Mouse (Mus musculus) adrenal gland, adult 2 months (tissue): Measurements from ENCODE around the gene Snapc3. TPM values are rescaled to one million over a fixed set of nuclear protein-coding genes. Genes with fewer than 3 reads are reported as not detected.
"Not testable (repeated sequence)": the region's sequence is repeated elsewhere in the genome, so short reads cannot be mapped to it uniquely, and the experiment has no call there.

Experiments
- DNase-seq: peaks from one replicate; pipeline ENCODE4 v3.0.0; 2021
- polyA plus RNA-seq: library from polyadenylated mRNA; depleted of rRNA; stranded (reverse); fragments of >200 nt; gene quantifications from 2 replicates; pipeline ENCODE4 v1.2.3, GENCODE M21; 2012; rRNA removed
- total RNA-seq, 2 experiments: library from RNA; stranded (reverse); gene quantifications; 2 replicates each; pipeline ENCODE4 v1.2.3; 2021

The Snapc3 gene
- total and polyA plus RNA-seq, 3 experiments, result 19.2 to 22.7 (median 22.5) TPM

DNA sequence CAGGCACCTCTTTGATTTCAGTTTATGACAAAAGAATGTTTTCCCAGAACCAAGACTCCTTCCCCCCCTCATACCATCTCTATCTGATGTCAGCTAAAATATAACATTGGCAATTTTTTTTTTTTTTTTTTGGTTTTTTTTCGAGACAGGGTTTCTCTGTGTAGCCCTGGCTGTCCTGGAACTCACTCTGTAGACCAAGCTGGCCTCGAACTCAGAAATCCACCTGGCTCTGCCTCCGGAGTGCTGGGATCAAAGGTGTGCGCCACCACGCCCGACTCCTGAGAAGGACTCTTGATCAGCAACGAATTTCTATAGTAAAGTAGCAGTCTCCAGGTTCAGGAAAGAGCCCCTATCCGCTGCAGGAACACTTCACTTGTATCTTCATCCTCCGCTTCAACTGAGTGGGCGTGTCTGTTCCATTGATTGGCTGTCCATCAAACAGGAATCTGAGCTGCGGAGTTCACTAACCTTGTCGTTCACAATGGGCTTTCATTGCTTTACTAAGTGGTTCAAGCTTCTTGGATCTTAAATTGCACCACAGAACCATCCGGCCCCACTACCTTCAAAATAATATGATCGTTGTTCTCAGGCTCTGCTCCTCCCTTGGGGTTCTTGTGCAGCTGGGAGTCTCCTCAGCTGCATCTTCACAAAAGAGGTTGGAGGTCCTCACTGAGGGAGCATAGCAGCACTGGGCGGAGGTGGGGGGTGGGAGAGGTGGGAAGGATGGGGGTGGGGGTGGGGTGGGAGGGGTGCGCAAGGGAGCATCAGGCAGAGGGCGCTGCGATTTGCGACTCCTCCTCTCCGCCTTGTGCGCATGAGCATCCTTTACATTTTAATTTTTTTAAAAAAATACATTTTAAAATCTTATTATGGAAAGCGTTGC, 82.9 kb downstream of the Snapc3 start:
- no peak for DNase-seq

DNA sequence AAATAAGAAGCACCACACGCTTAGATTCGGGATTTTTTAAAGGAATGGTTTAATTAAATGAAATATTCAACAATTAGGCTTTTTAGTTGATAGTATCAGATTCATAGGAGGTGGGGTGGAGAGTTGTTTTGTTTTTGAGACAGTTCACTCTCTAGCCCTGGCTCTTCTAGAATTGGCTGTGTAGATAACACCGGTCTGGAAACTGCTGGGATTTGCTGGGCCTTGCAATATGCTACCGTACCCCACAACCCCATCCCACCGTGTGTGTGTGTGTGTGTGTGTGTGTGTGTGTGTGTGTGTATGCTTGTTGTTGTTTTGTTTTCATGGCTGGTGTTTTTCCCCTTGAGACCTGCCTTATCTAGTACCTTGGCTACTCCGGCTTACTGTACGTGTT, 83.5 kb downstream of the Snapc3 start:
- DNase-seq, result no peak

DNA sequence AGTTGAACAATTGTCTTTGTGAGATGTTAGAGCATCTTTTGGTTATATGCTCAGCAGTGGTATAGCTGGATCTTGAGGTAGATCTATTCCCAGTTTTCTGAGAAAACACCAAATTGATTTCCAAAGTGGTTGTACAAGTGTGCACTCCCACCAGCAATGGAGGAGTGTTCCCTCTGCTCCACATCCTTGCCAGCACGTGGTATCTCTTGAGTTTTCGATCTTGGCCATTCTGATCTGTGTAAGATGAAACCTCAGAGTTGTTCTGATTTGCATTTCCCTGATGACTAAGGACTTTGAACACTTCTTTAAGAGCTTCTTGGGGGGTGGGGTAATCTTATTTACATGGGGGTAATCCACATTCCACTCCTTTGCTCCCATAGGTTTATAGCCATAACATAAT, 92.1 kb downstream of the Snapc3 start:
- DNase-seq, result no peak

DNA sequence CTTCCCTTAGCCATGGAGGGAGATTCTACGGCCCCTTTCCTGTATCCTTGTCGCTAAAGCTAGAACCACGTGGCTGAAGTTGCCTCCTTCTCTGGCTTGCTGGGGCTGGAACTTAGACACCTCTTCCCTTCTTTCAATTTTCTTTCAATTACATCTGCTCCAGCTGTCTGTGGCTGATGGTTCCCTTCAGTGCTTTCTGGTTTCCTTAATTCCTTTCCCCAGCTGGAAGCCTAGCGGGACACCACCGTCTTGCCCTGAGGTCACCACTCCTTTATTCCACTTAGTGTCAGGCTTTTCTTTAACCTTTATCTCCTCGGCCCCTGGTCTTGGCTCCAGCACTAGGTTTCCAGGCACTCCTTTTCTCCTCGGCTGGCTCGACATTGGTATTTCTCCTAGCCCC, 93.6 kb downstream of the Snapc3 start:
- no peak for DNase-seq

DNA sequence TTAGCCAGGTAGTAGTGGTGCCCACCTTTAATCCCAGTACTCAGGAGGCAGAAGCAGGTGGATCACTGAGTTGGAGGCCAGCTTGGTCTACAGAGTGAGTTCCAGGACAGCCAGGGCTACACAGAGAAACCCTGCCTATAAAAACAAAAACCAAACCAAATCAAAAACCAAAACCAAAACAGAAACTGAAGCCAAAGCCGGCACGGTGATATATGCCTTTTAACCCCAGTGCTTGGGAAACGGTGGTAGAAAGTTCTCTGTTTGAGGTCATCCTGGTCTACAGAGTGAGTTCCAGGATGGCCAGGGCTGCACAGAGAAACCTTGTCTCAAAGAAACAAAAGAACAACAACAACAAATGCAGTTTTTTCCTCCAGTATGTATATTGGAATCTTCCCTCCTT, 94.7 kb downstream of the Snapc3 start:
- no peak for DNase-seq

DNA sequence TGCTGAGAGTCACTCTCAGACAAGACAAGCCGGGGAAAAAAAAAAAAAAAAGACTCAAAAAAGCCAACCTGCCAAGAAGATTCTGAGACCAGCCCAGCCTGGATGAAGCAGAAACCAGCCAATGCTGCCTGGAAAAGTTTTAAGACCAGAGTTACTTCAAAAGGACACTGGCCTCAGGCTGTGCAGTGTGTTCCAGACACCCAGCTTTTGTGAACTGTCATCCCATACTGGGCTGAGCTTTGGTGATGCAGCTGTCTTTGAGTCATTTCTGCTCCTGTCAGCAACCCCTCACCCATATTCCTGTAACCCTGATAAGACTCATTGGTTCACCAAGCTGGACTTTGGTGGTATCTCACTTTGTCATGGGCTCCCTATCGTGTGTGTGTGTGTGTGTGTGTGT, 95.1 kb downstream of the Snapc3 start:
- DNase-seq, result no peak

DNA sequence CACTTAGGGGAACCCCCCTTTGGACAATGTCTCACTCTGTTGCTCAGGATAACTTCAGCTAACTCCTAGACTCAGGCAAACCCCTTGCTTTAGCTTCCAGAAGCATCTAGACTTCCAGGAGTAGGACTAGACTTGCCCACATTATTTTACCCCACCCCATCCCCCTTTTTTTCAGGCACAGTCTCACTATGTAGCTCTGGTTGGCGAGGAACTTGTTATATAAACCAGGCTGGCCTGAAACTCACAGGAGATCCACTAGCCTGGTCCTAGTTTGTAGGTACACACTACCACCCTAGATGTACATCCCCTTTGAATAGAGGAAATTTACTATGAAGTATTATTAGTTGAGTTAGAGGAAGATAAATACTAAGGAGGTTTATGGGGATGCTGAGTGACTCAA, 96.7 kb downstream of the Snapc3 start:
- DNase-seq, result no peak

DNA sequence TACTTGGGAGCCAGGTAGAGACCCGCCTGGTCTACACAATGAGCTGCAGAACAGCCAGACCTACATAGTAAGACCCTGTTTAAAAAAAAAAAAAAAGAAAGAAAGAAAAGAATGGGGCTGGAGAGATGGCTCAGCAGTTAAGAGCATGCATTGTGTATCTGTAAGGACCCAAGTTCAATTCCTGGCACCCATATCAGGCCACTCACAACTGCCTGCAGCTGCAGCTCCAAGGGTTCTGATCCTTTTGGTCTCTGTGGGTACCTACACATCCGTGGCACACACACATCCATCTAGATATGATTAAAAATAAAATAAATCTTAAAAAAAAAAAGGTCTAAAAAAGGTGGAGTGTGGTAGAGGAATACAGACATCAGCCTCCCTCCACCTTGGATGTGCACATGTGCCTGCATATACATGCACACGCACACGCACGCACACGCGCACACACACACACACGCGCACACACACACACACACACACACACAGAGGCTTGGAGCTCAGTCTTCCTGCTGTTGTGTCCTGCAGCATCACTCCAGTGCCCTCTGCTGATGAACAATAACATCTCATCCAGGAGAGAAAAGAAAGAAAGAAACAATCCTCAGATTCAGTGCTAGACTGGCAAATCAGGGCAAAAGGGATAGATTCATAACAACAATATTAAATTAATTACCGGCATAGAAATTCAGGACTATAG, 97.6 kb downstream of the Snapc3 start:
- no peak for DNase-seq

DNA sequence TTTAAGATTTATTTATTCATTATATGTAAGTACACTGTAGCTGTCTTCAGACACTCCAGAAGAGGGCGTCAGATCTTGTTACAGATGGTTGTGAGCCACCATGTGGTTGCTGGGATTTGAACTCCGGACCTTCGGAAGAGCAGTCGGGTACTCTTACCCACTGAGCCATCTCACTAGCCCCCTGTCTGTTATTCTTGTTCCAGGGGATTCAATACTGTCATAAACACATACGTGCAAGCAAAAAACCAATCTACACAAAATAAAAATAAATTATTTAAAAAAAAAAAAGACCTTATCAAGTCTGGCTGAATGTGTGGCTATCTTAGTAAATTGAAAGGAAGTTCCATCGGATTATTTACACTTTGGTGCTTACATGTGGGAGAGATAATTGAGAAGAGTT, 98.6 kb downstream of the Snapc3 start:
- DNase-seq, result not testable (repeated sequence)

Other genes starting within 250 kb of the Snapc3 start
- 10 to 100 TPM; 17.9 to 18.2 TPM for gene Ttc39b, start 93.5 kb upstream of the Snapc3 start, total RNA-seq
- gene Ttc39b, start 93.5 kb upstream of the Snapc3 start, polyA plus RNA-seq, result 1.3 and 1.5 TPM in 2 replicates
- 10 to 100 TPM; 41.3 to 51.6 TPM for gene Psip1, start 68.7 kb downstream of the Snapc3 start, total RNA-seq
- gene Psip1, start 68.7 kb downstream of the Snapc3 start, polyA plus RNA-seq, result 14.0 and 23.9 TPM in 2 replicates
- 1 to 10 TPM; 1.8 to 2.2 TPM for gene Ccdc171, start 107.8 kb downstream of the Snapc3 start, total RNA-seq
- 0.20 and 0.40 TPM in 2 replicates for gene Ccdc171, start 107.8 kb downstream of the Snapc3 start, polyA plus RNA-seq